ENCODE assay signal across 8 mouse cellular contexts in genomic region chr5:88722213-88722600, GRCm38 (mm10). TPM values are rescaled to one million over a fixed set of nuclear protein-coding genes. Genes with fewer than 3 reads are reported as not detected.
DNase-seq lines count a peak whose midpoint lies in the region; ATAC-seq and TF ChIP-seq lines count a peak whose summit lies in the region.

No protein-coding gene starts in this region.

- no peak for TF ChIP-seq CTCF in spleen, adult 2 months (IDR thresholded peaks at IDR 0.05; ENCODE audit: extremely low read depth, insufficient read depth, insufficient read length, insufficient replicate concordance)

- peaks cover 14% of the 10 kb centered on the region for H3K4me1 ChIP-seq in spleen, adult 2 months (ENCODE audit: control insufficient read depth, insufficient read depth, insufficient read length)
- H3K4me1 ChIP-seq in heart, embryonic 15.5 days (replicated peaks), result peaks cover 35% of the 10 kb centered on the region
- H3K4me1 ChIP-seq in midbrain, embryonic 12.5 days, result peaks cover 20% of the 10 kb centered on the region

- peak overlapping the region; percentile 81 for H3K4me2 ChIP-seq in heart, embryonic 15.5 days
- peak overlapping the region; percentile 70 for H3K4me2 ChIP-seq in midbrain, embryonic 12.5 days (replicated peaks)

- no peak overlapping the region for H3K27ac ChIP-seq in spleen, adult 2 months (ENCODE audit: insufficient read depth, low read length)
- H3K27ac ChIP-seq in heart, embryonic 15.5 days, result peak overlapping the region; percentile 96
- H3K27ac ChIP-seq in midbrain, embryonic 12.5 days (replicated peaks), result no peak overlapping the region

- H3K9me3 ChIP-seq in heart, embryonic 15.5 days (replicated peaks), result no peaks in the 10 kb centered on the region
- no peaks in the 10 kb centered on the region for H3K9me3 ChIP-seq in midbrain, embryonic 12.5 days

- WGBS in spleen, adult 2 months, result 68% methylated on average over 4 of the region's 4 CpGs
- 6% methylated on average over 4 of the region's 4 CpGs for WGBS in heart, embryonic 15.5 days
- 42% methylated on average over 4 of the region's 4 CpGs for WGBS in midbrain, embryonic 12.5 days

- no peaks in the 10 kb centered on the region for H3K36me3 ChIP-seq in spleen, adult 2 months (ENCODE audit: control insufficient read depth, insufficient read depth, low read length)
- H3K36me3 ChIP-seq in heart, embryonic 15.5 days, result no peaks in the 10 kb centered on the region
- no peaks in the 10 kb centered on the region for H3K36me3 ChIP-seq in midbrain, embryonic 12.5 days

- ATAC-seq in heart, embryonic 15.5 days (replicated peaks; ENCODE audit: insufficient number of reproducible peaks, insufficient read depth, low FRiP score, low read depth), result peak; percentile 5; the same call in 1 of the 2 replicates
- no peak for ATAC-seq in midbrain, embryonic 12.5 days (ENCODE audit: low FRiP score, low read depth)

- TF ChIP-seq POLR2A in spleen, adult 2 months (IDR thresholded peaks at IDR 0.05; ENCODE audit: low read depth, low read length), result no peak

- H3K9ac ChIP-seq in heart, embryonic 15.5 days, result peak overlapping the region; percentile 99
- H3K9ac ChIP-seq in midbrain, embryonic 12.5 days (replicated peaks), result peak overlapping the region; percentile 95

- DNase-seq in spleen, adult 2 months (ENCODE audit: low read depth in 1 of 2, low spot score in 2 of 2), result no peak
- no peak for DNase-seq in spleen, postnatal 14 days (ENCODE audit: low spot score in 2 of 2)
- peak; percentile 55 for DNase-seq in cerebellum, adult 8-10 months
- DNase-seq in kidney, postnatal 4 days, result peak; percentile 13 to 39
- no peak for DNase-seq in thymus, postnatal 36 days
- no peak for DNase-seq in thymus, postnatal 10 days (ENCODE audit: low spot score in 2 of 2)

- peak overlapping the region; percentile 100; the same call in 1 of the 2 replicates for H3K4me3 ChIP-seq in spleen, adult 2 months (ENCODE audit: extremely low read depth, insufficient read depth, insufficient read length)
- peak overlapping the region; percentile 94 for H3K4me3 ChIP-seq in heart, embryonic 15.5 days
- H3K4me3 ChIP-seq in midbrain, embryonic 12.5 days, result peak overlapping the region; percentile 87

- no peaks in the 10 kb centered on the region for H3K27me3 ChIP-seq in spleen, adult 2 months (ENCODE audit: control insufficient read depth, insufficient read depth, low read length)
- no peaks in the 10 kb centered on the region for H3K27me3 ChIP-seq in heart, embryonic 15.5 days
- H3K27me3 ChIP-seq in midbrain, embryonic 12.5 days, result no peaks in the 10 kb centered on the region

RNA-seq across cellular contexts. Expression of gene Mob1b, which starts 1.6 kb away (rescaled TPM):
- polyA plus RNA-seq in spleen, adult 2 months (2012; rRNA removed), result 1.1 and 1.3 TPM in 2 replicates
- 15.5 and 15.7 TPM in 2 replicates for polyA plus RNA-seq in heart, embryonic 15.5 days (2015; fragmentation: Nextera tagmentation; extraction: Ambion mirVana)
- polyA plus RNA-seq in midbrain, embryonic 12.5 days (2016; fragmentation: Nextera tagmentation; extraction: Ambion mirVana), result 15.8 and 17.5 TPM in 2 replicates

RNA-seq across cellular contexts. Expression of gene Dck, which starts 42.6 kb away (rescaled TPM):
- 6.7 and 8.6 TPM in 2 replicates for polyA plus RNA-seq in spleen, adult 2 months (2012; rRNA removed)
- 27.6 and 31.9 TPM in 2 replicates for polyA plus RNA-seq in heart, embryonic 15.5 days (2015; fragmentation: Nextera tagmentation; extraction: Ambion mirVana)
- 114 and 117 TPM in 2 replicates for polyA plus RNA-seq in midbrain, embryonic 12.5 days (2016; fragmentation: Nextera tagmentation; extraction: Ambion mirVana)

RNA-seq across cellular contexts. Expression of gene Grsf1, which starts 46.2 kb away (rescaled TPM):
- 12.0 and 18.6 TPM in 2 replicates for polyA plus RNA-seq in spleen, adult 2 months (2012; rRNA removed)
- 67.4 and 71.0 TPM in 2 replicates for polyA plus RNA-seq in heart, embryonic 15.5 days (2015; fragmentation: Nextera tagmentation; extraction: Ambion mirVana)
- polyA plus RNA-seq in midbrain, embryonic 12.5 days (2016; fragmentation: Nextera tagmentation; extraction: Ambion mirVana), result 99.9 and 105 TPM in 2 replicates

Comparison
In these comparisons a context has a peak if more than half of its experiments do, and no peak if none do; other contexts are left out.
1. DNase-seq: peak in cerebellum, adult 8-10 months (single experiment) and kidney, postnatal 4 days (2 of 2); none in spleen, adult 2 months (0 of 2), spleen, postnatal 14 days (0 of 2), thymus, postnatal 36 days (0 of 2) and thymus, postnatal 10 days (0 of 2).
2. Peak in every context shown above with its lines, with median percentiles within 50 percentile points of each other: H3K4me3 ChIP-seq.